Mouse (Mus musculus): ENCODE measurements around the gene Cdh20. TPM values are rescaled to one million over a fixed set of nuclear protein-coding genes. Genes with fewer than 3 reads are reported as not detected.

Cdh20 gene
- polyA plus RNA-seq, 1 experiment from 2014 or later, result 0.25 TPM

GRCm38 (mm10) chr1:105041668-105042067 lies 273.3 kb downstream of the Cdh20 start:
- no peaks in the 10 kb centered on the region for H3K27me3 ChIP-seq (ENCODE audit: control insufficient read depth, insufficient read depth, low read depth, low read length)
- no peak overlapping the region for H3K9ac ChIP-seq (ENCODE audit: low read length)
- no peaks in the 10 kb centered on the region for H3K9me3 ChIP-seq (ENCODE audit: control insufficient read depth, low read length)
- no peak overlapping the region for H3K4me2 ChIP-seq (ENCODE audit: low read depth, low read length)
- H3K4me1 ChIP-seq (replicated peaks; ENCODE audit: control insufficient read depth, insufficient read depth, low read length), result no peaks in the 10 kb centered on the region
- 79% methylated on average over 3 of the region's 3 CpGs for WGBS
- no peak for ATAC-seq (ENCODE audit: low read depth)
- no peak overlapping the region for H3K4me3 ChIP-seq (ENCODE audit: low read length)
- H3K36me3 ChIP-seq (ENCODE audit: control insufficient read depth, insufficient read depth, low read length), result no peaks in the 10 kb centered on the region
- H3K27ac ChIP-seq (ENCODE audit: low read length), result no peak overlapping the region

All from lung, embryonic 16.5 days (tissue).